Mouse (Mus musculus): Measurements from ENCODE around the gene Coro1a. TPM values are rescaled to one million over a fixed set of nuclear protein-coding genes. Genes with fewer than 3 reads are reported as not detected.

Gene Coro1a
- 287 and 313 TPM in 2 replicates for polyA plus RNA-seq (2012; ENCODE audit: low replicate concordance)

DNA sequence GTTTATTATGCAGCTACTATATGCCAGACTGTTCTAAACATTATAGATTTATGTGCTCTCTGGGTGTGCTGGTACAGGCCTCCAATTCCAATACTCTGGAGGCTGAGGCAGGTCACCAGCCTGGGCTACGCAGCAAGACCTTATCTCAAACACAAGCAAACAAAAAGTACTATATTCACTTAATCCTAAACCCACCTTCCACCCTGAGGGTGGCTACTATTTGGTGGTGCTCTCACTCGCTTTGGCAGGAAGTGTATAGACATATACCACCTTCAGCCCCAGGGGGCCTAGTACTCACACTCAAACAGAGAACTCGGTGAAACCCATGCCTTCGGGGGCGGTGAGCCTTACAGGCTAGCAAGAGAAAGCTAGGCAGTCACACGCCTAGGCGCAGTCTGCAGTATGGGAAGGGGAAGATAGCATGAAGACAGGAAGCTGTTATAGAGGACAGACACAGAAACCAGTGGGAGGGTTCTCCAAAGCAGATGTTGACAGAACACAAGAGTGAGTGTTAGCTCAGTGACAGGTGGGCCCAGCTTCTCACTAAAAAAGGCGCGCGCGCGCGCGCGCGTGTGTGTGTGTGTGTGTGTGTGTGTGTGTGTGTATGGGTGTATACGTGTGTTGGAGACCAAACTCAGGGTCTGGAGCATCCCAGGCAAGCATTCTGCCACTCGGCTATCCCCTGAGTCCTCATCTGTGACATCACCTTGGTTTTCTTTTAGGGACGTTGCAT, at the start of gene Coro1a:
Coro1a (minus strand) TSS at position 346 of the 733 bp plus-strand sequence.

DNA sequence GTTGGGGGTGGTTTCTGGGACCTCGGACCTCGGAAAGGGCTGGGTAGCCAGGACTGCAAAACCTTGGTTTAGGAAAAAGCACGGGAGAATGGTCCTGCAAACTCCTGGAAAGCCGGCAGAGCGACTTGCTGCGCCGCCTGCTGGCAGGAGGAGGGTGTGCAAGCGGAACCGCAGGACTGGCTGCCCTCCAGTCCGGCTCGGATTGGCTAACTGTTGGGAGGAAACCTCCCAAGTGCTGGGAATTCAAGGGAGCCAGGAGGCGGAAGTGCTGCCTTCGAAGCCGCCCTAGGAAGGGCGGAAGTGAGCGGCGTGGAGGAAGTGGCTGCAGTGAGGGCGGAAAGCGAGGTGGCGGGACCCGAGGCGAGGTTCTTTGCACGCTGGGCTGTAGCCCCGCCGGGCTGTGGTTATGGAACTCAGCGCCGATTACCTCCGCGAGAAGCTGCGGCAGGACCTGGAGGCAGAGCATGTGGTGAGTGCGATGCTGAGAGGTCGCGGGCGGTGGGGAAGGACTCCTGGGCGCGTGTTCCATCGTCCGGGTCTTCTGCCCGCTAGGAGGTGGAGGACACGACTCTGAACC, 11.9 kb downstream of the Coro1a start, which contains the start of gene Slx1b:
Slx1b (minus strand) TSS at position 154 of the 577 bp plus-strand sequence.

GRCm38 (mm10) chr7:126695210-126695611, 12.4 kb downstream of the Coro1a start, which contains the start of gene Bola2:
Gene Bola2, plus strand, starts transcription at chr7:126695401.

DNA sequence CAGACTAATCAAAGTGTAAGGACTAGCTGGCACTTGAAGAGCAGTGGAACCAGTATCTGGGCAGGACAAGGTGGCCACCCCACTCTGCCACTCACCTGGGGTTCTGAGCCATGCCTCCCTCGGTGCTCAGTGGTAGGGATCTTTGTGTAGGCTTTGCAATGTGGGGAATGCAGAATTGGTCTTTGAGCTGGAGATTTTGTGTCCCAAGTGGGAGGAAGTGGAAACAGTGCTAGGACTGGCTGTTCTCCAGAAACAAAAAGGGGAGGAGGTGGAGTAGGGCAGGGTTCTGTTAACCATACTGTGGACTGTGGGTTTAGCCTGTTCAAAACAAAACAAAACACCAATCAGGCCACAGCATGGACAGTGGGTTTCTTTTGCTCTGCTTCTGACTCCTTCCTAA, 31.4 kb downstream of the Coro1a start, which contains the start of gene Sult1a1:
Sult1a1 (minus strand) TSS at position 226 of the 400 bp plus-strand sequence.

Other genes starting within 250 kb of the Coro1a start
- 0.27 and 0.34 TPM in 2 replicates for gene Atp2a1, start 244.7 kb downstream of the Coro1a start, polyA plus RNA-seq (2012; ENCODE audit: low replicate concordance)
- 56.4 and 77.6 TPM in 2 replicates for gene Sh2b1, start 232.4 kb downstream of the Coro1a start, polyA plus RNA-seq (2012; ENCODE audit: low replicate concordance)
- 19.5 and 71.4 TPM in 2 replicates for gene Tufm, start 220.4 kb downstream of the Coro1a start, polyA plus RNA-seq (2012; ENCODE audit: low replicate concordance)
- 1,237 and 1,711 TPM in 2 replicates for gene Atxn2l, start 204.3 kb downstream of the Coro1a start, polyA plus RNA-seq (2012; ENCODE audit: low replicate concordance)
- gene Eif3c, start 141.4 kb downstream of the Coro1a start, polyA plus RNA-seq (2012; ENCODE audit: low replicate concordance) = 46.8 and 71.7 TPM in 2 replicates
- 13.9 and 17.3 TPM in 2 replicates for gene Apobr, start 122.8 kb downstream of the Coro1a start, polyA plus RNA-seq (2012; ENCODE audit: low replicate concordance)
- gene Cln3, start 122.0 kb downstream of the Coro1a start, polyA plus RNA-seq (2012; ENCODE audit: low replicate concordance) = 6.0 and 18.7 TPM in 2 replicates
- 0.47 and 2.1 TPM in 2 replicates for gene Il27, start 112.8 kb downstream of the Coro1a start, polyA plus RNA-seq (2012; ENCODE audit: low replicate concordance)
- gene Nupr1, start 76.9 kb downstream of the Coro1a start, polyA plus RNA-seq (2012; ENCODE audit: low replicate concordance) = 5.4 and 6.2 TPM in 2 replicates
- gene Sgf29, start 58.5 kb downstream of the Coro1a start, polyA plus RNA-seq (2012; ENCODE audit: low replicate concordance) = 23.6 and 70.5 TPM in 2 replicates
- 0.32 TPM in 1 of 2 replicates, not detected in the other for gene Sult1a1, start 31.4 kb downstream of the Coro1a start, polyA plus RNA-seq (2012; ENCODE audit: low replicate concordance)
- gene Bola2, start 12.4 kb downstream of the Coro1a start, polyA plus RNA-seq (2012; ENCODE audit: low replicate concordance) = 88.6 and 107 TPM in 2 replicates
- 2.9 and 6.9 TPM in 2 replicates for gene Slx1b, start 12.0 kb downstream of the Coro1a start, polyA plus RNA-seq (2012; ENCODE audit: low replicate concordance)
- 115 and 138 TPM in 2 replicates for gene Mapk3, start 51.8 kb upstream of the Coro1a start, polyA plus RNA-seq (2012; ENCODE audit: low replicate concordance)
- 0.77 and 2.4 TPM in 2 replicates for gene Gdpd3, start 58.5 kb upstream of the Coro1a start, polyA plus RNA-seq (2012; ENCODE audit: low replicate concordance)
- gene Ypel3, start 69.2 kb upstream of the Coro1a start, polyA plus RNA-seq (2012; ENCODE audit: low replicate concordance) = 188 and 399 TPM in 2 replicates
- 8.3 and 13.4 TPM in 2 replicates for gene Tbx6, start 73.7 kb upstream of the Coro1a start, polyA plus RNA-seq (2012; ENCODE audit: low replicate concordance)
- gene Ppp4c, start 84.7 kb upstream of the Coro1a start, polyA plus RNA-seq (2012; ENCODE audit: low replicate concordance) = 129 and 143 TPM in 2 replicates
- 1.5 and 3.9 TPM in 2 replicates for gene Fam57b, start 89.9 kb upstream of the Coro1a start, polyA plus RNA-seq (2012; ENCODE audit: low replicate concordance)
- not detected in 2 replicates for gene 4930451I11Rik, start 123.9 kb upstream of the Coro1a start, polyA plus RNA-seq (2012; ENCODE audit: low replicate concordance)
- not detected in 2 replicates for gene Doc2a, start 139.6 kb upstream of the Coro1a start, polyA plus RNA-seq (2012; ENCODE audit: low replicate concordance)
- gene Hirip3, start 154.2 kb upstream of the Coro1a start, polyA plus RNA-seq (2012; ENCODE audit: low replicate concordance) = 80.7 and 110 TPM in 2 replicates
- 1,584 and 1,973 TPM in 2 replicates for gene Ino80e, start 154.6 kb upstream of the Coro1a start, polyA plus RNA-seq (2012; ENCODE audit: low replicate concordance)
- 249 and 381 TPM in 2 replicates for gene Taok2, start 176.9 kb upstream of the Coro1a start, polyA plus RNA-seq (2012; ENCODE audit: low replicate concordance)
- gene Tmem219, start 215.1 kb upstream of the Coro1a start, polyA plus RNA-seq (2012; ENCODE audit: low replicate concordance) = 61.9 and 90.6 TPM in 2 replicates
- gene Kctd13, start 221.1 kb upstream of the Coro1a start, polyA plus RNA-seq (2012; ENCODE audit: low replicate concordance) = 31.6 and 58.9 TPM in 2 replicates
- not detected in 2 replicates for gene Asphd1, start 241.8 kb upstream of the Coro1a start, polyA plus RNA-seq (2012; ENCODE audit: low replicate concordance)
- gene Sez6l2, start 242.8 kb upstream of the Coro1a start, polyA plus RNA-seq (2012; ENCODE audit: low replicate concordance) = 1.1 and 3.1 TPM in 2 replicates

All from leukemia stem cell, adult 10-12 weeks (primary cell).